Mouse (Mus musculus): ENCODE data around the gene Axdnd1. TPM values are rescaled to one million over a fixed set of nuclear protein-coding genes. Genes with fewer than 3 reads are reported as not detected.

Axdnd1 gene
- polyA plus RNA-seq (2015; fragmentation: Nextera tagmentation; extraction: Ambion mirVana) = 0.30 and 0.36 TPM in 2 replicates

DNA sequence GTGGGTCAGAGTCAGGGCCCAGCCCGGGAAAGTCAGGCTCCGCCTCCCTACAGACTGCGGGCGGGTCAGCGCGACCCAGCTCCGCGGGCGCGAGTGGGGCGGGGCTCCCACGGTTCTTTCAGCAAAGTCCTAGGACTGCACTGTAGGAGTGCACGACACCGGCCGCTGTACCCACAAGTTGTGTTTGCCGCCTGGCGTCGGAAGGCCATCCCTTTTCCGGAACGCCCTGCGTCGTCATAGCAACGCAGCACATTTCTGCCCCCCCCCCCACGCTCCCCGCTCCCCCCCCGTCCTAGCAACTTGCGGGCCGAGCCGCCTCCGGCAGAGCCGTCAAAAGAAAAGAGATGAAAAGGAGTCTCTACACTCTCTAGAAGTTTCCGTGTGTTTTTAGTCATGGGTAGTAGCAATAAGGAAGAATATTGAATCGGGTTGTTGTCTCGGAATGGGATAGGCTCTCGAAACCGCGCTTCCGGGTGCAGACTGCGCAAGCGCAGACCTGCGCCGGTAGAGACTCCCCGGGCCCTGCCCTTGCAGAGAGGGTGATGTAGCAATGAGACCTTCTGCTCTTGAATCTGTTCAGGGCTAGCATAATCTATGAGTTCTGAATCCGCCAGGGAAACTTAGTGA, at the start of gene Axdnd1:
Gene Axdnd1, minus strand, starts transcription at position 489 of the 627 bp plus-strand sequence.
- ATAC-seq (ENCODE audit: low FRiP score, low TSS enrichment) = peak; percentile 93
- no peaks in the 10 kb centered on the region for H3K36me3 ChIP-seq (ENCODE audit: insufficient read depth, low read length)
- peak within 1 kb of the TSS; percentile 55 for H3K4me3 ChIP-seq (ENCODE audit: low read length)
- no peaks in the 10 kb centered on the region; the same call in 1 of the 2 replicates for H3K9me3 ChIP-seq (ENCODE audit: low read length)
- under 1% methylated on average over 37 of the region's 44 CpGs for WGBS
- peak within 1 kb of the TSS; percentile 48 for H3K9ac ChIP-seq (replicated peaks; ENCODE audit: low read length)
- H3K27me3 ChIP-seq (ENCODE audit: insufficient read depth, low read length) = no peaks in the 10 kb centered on the region
- H3K4me2 ChIP-seq (replicated peaks; ENCODE audit: low read depth, low read length) = peak within 1 kb of the TSS; percentile 62
- no peaks in the 10 kb centered on the region for H3K4me1 ChIP-seq (ENCODE audit: insufficient read depth, low read length)
- H3K27ac ChIP-seq (ENCODE audit: low read length) = peak within 1 kb of the TSS; percentile 65; the same call in 1 of the 2 replicates

- no peak overlapping the region for H3K9ac ChIP-seq (replicated peaks; ENCODE audit: low read length)
- H3K27ac ChIP-seq (ENCODE audit: low read length) = no peak overlapping the region
- peaks cover 18% of the 10 kb centered on the region for H3K4me1 ChIP-seq (ENCODE audit: insufficient read depth, low read length)
- H3K4me3 ChIP-seq (ENCODE audit: low read length) = no peak overlapping the region
- peaks cover 12% of the 10 kb centered on the region for H3K9me3 ChIP-seq (ENCODE audit: low read length)
- H3K4me2 ChIP-seq (replicated peaks; ENCODE audit: low read depth, low read length) = no peak overlapping the region
- no peaks in the 10 kb centered on the region for H3K27me3 ChIP-seq (ENCODE audit: insufficient read depth, low read length)
- WGBS = 43% methylated on average over 7 of the region's 7 CpGs
- H3K36me3 ChIP-seq (ENCODE audit: insufficient read depth, low read length) = peaks cover 21% of the 10 kb centered on the region
- peak; percentile 43; the same call in 1 of the 2 replicates for ATAC-seq (ENCODE audit: low FRiP score, low TSS enrichment)
Measured at GRCm38 (mm10) chr1:156470557-156470956, 49.6 kb upstream of the Axdnd1 start.

DNA sequence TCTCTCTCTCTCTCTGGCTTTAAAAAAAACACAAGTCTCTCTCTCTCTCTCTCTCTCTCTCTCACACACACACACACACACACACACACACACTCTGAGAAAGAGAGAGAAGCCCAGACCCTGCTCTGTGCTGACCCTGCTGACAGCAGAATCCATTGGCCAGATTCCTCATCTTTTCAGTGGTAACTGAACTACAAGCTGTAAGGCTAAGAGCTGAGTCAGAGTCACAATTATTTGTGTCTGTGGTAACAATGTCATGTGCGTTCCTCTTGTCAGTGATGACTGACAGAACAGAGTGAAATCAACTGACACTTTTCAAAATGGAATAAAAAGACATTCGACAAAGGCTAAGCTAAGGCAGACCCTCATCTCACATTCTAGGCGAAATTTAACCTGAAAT, 47.6 kb upstream of the Axdnd1 start:
- H3K4me2 ChIP-seq (replicated peaks; ENCODE audit: low read depth, low read length) = no peak overlapping the region
- WGBS = 72% methylated on average over 3 of the region's 3 CpGs
- no peak overlapping the region for H3K9ac ChIP-seq (replicated peaks; ENCODE audit: low read length)
- H3K27me3 ChIP-seq (ENCODE audit: insufficient read depth, low read length) = no peaks in the 10 kb centered on the region
- peaks cover 27% of the 10 kb centered on the region for H3K36me3 ChIP-seq (ENCODE audit: insufficient read depth, low read length)
- no peak overlapping the region for H3K4me3 ChIP-seq (ENCODE audit: low read length)
- H3K4me1 ChIP-seq (ENCODE audit: insufficient read depth, low read length) = peaks cover 18% of the 10 kb centered on the region
- no peak overlapping the region for H3K27ac ChIP-seq (ENCODE audit: low read length)
- H3K9me3 ChIP-seq (ENCODE audit: low read length) = peaks cover 12% of the 10 kb centered on the region
- ATAC-seq (ENCODE audit: low FRiP score, low TSS enrichment) = no peak

DNA sequence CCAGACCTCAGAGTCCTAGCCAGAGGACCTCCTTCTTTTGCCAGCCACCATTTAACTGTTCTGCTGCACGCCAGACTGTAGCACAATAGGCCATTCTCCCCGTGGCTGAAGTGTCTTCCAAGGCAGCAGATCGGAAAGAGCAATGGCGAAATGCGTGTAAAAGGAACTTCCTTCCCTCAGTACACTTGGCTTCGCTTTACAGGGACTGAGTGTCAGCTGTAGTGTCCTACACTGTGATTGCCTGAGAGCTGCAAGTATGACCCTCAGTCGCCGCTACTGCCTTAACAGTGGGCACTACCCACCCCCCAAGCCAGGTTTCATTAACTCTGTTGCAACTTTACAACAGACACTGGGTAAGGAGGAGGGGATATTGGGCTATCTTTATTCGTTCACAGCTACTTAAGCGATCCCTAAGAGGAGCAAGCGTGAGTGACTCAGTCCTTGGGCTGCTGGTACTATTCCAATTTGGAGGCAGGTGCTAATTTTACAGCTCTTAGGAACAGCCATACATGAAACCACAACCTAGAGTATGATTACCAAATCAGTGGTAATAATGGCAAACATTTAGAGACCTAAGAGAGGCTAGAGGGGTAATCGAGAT, 46.8 kb upstream of the Axdnd1 start:
- Histone ChIP-seq H3K4me1 (ENCODE audit: insufficient read depth, low read length) (peaks cover 18% of the 10 kb centered on the region), H3K36me3 (ENCODE audit: insufficient read depth, low read length) (peaks cover 27% of the 10 kb centered on the region), H3K9ac (replicated peaks; ENCODE audit: low read length) (no peak overlapping the region), H3K4me2 (replicated peaks; ENCODE audit: low read depth, low read length) (no peak overlapping the region), H3K9me3 (ENCODE audit: low read length) (peaks cover 12% of the 10 kb centered on the region), H3K27ac (ENCODE audit: low read length) (no peak overlapping the region), H3K27me3 (ENCODE audit: insufficient read depth, low read length) (no peaks in the 10 kb centered on the region), H3K4me3 (ENCODE audit: low read length) (no peak overlapping the region)
- ATAC-seq (ENCODE audit: low FRiP score, low TSS enrichment) = no peak
- 65% methylated on average over 12 of the region's 12 CpGs for WGBS

GRCm38 (mm10) chr1:156464963-156465362, 44.0 kb upstream of the Axdnd1 start:
- H3K27me3 ChIP-seq (ENCODE audit: insufficient read depth, low read length) = no peaks in the 10 kb centered on the region
- H3K27ac ChIP-seq (ENCODE audit: low read length) = no peak overlapping the region
- ATAC-seq (ENCODE audit: low FRiP score, low TSS enrichment) = no peak
- H3K4me3 ChIP-seq (ENCODE audit: low read length) = no peak overlapping the region
- H3K4me2 ChIP-seq (replicated peaks; ENCODE audit: low read depth, low read length) = no peak overlapping the region
- H3K36me3 ChIP-seq (ENCODE audit: insufficient read depth, low read length) = peaks cover 27% of the 10 kb centered on the region
- 0 out of 2 replicates have a peak, but pooled peaks cover under 1% of the 10 kb centered on the region for H3K4me1 ChIP-seq (ENCODE audit: insufficient read depth, low read length)
- H3K9ac ChIP-seq (replicated peaks; ENCODE audit: low read length) = no peak overlapping the region
- H3K9me3 ChIP-seq (ENCODE audit: low read length) = peaks cover 12% of the 10 kb centered on the region
- 86% methylated on average over 9 of the region's 9 CpGs for WGBS

GRCm38 (mm10) chr1:156463981-156464853, 43.3 kb upstream of the Axdnd1 start:
- 94% methylated on average over 8 of the region's 8 CpGs for WGBS
- ATAC-seq (ENCODE audit: low FRiP score, low TSS enrichment) = no peak
- H3K4me2 ChIP-seq (replicated peaks; ENCODE audit: low read depth, low read length) = no peak overlapping the region
- 0 out of 2 replicates have a peak, but pooled peaks cover 4% of the 10 kb centered on the region for H3K4me1 ChIP-seq (ENCODE audit: insufficient read depth, low read length)
- H3K9ac ChIP-seq (replicated peaks; ENCODE audit: low read length) = no peak overlapping the region
- H3K27ac ChIP-seq (ENCODE audit: low read length) = no peak overlapping the region
- H3K4me3 ChIP-seq (ENCODE audit: low read length) = no peak overlapping the region
- H3K9me3 ChIP-seq (ENCODE audit: low read length) = peaks cover 9% of the 10 kb centered on the region
- no peaks in the 10 kb centered on the region for H3K27me3 ChIP-seq (ENCODE audit: insufficient read depth, low read length)
- H3K36me3 ChIP-seq (ENCODE audit: insufficient read depth, low read length) = peaks cover 23% of the 10 kb centered on the region

- Histone ChIP-seq H3K27me3 (ENCODE audit: insufficient read depth, low read length) (no peaks in the 10 kb centered on the region), H3K36me3 (ENCODE audit: insufficient read depth, low read length) (peaks cover 20% of the 10 kb centered on the region), H3K4me2 (replicated peaks; ENCODE audit: low read depth, low read length) (no peak overlapping the region), H3K4me3 (ENCODE audit: low read length) (no peak overlapping the region), H3K9me3 (ENCODE audit: low read length) (peaks cover 7% of the 10 kb centered on the region), H3K4me1 (ENCODE audit: insufficient read depth, low read length) (0 out of 2 replicates have a peak, but pooled peaks cover 4% of the 10 kb centered on the region), H3K27ac (ENCODE audit: low read length) (no peak overlapping the region), H3K9ac (replicated peaks; ENCODE audit: low read length) (no peak overlapping the region)
- no peak for ATAC-seq (ENCODE audit: low FRiP score, low TSS enrichment)
- WGBS = 70% methylated on average over 12 of the region's 12 CpGs
Measured at GRCm38 (mm10) chr1:156462273-156462991, 41.5 kb upstream of the Axdnd1 start.

- Histone ChIP-seq H3K9me3 (ENCODE audit: low read length) (peaks cover 1% of the 10 kb centered on the region), H3K4me2 (replicated peaks; ENCODE audit: low read depth, low read length) (no peak overlapping the region), H3K27ac (ENCODE audit: low read length) (no peak overlapping the region), H3K4me3 (ENCODE audit: low read length) (no peak overlapping the region), H3K36me3 (ENCODE audit: insufficient read depth, low read length) (peaks cover 11% of the 10 kb centered on the region; the same call in 1 of the 2 replicates), H3K4me1 (ENCODE audit: insufficient read depth, low read length) (0 out of 2 replicates have a peak, but pooled peaks cover 4% of the 10 kb centered on the region), H3K27me3 (ENCODE audit: insufficient read depth, low read length) (no peaks in the 10 kb centered on the region), H3K9ac (replicated peaks; ENCODE audit: low read length) (no peak overlapping the region)
- no peak for ATAC-seq (ENCODE audit: low FRiP score, low TSS enrichment)
- WGBS = 81% methylated on average over 6 of the region's 6 CpGs
Measured at GRCm38 (mm10) chr1:156461036-156461435, 40.1 kb upstream of the Axdnd1 start.

GRCm38 (mm10) chr1:156460216-156460615, 39.3 kb upstream of the Axdnd1 start:
- H3K9ac ChIP-seq (replicated peaks; ENCODE audit: low read length) = no peak overlapping the region
- 88% methylated on average over 4 of the region's 4 CpGs for WGBS
- H3K4me2 ChIP-seq (replicated peaks; ENCODE audit: low read depth, low read length) = no peak overlapping the region
- 0 out of 2 replicates have a peak, but pooled peaks cover 4% of the 10 kb centered on the region for H3K36me3 ChIP-seq (ENCODE audit: insufficient read depth, low read length)
- no peak for ATAC-seq (ENCODE audit: low FRiP score, low TSS enrichment)
- H3K4me3 ChIP-seq (ENCODE audit: low read length) = no peak overlapping the region
- H3K27me3 ChIP-seq (ENCODE audit: insufficient read depth, low read length) = no peaks in the 10 kb centered on the region
- H3K4me1 ChIP-seq (ENCODE audit: insufficient read depth, low read length) = 0 out of 2 replicates have a peak, but pooled peaks cover 4% of the 10 kb centered on the region
- no peaks in the 10 kb centered on the region for H3K9me3 ChIP-seq (ENCODE audit: low read length)
- no peak overlapping the region for H3K27ac ChIP-seq (ENCODE audit: low read length)

All from kidney, embryonic 16.5 days (tissue).